Mouse (Mus musculus) kidney, embryonic 14.5 days (tissue): ENCODE data around the gene Rpl12. TPM values are rescaled to one million over a fixed set of nuclear protein-coding genes. Genes with fewer than 3 reads are reported as not detected.
A peak's percentile ranks its signal among the peaks of the same experiment; 100 is the strongest.

ENCODE experiments used
- ATAC-seq: fragments of 200-750 bp; cut with Nextera tagmentation; 2 replicates; pipeline ENCODE4 v1.8.0; 2017; ENCODE audit warnings: moderate number of reproducible peaks, mild to moderate bottlenecking, moderate TSS enrichment, moderate library complexity; ENCODE audit not compliant: low FRiP score, low TSS enrichment
- H3K27ac ChIP-seq: fragments of 300-500 bp; sonication (generic); 2 replicates; pipeline ENCODE4 v1.5.1; 2014; ENCODE audit warnings: low read depth, mild to moderate bottlenecking, low read length, moderate library complexity, mixed read lengths
- H3K27me3 ChIP-seq: fragments of 300-500 bp; sonication (generic); 2 replicates; pipeline ENCODE4 v1.6.1; 2014; ENCODE audit warnings: mild to moderate bottlenecking, low read length; ENCODE audit not compliant: control insufficient read depth, insufficient read depth
- H3K36me3 ChIP-seq: fragments of 300-500 bp; sonication (generic); 2 replicates; pipeline ENCODE4 v1.6.1; 2014; ENCODE audit warnings: low read length, mixed read lengths; ENCODE audit not compliant: control insufficient read depth, insufficient read depth
- H3K4me1 ChIP-seq: fragments of 300-500 bp; sonication (generic); 2 replicates; pipeline ENCODE4 v1.6.1; 2014; ENCODE audit warnings: low read length, mixed read lengths; ENCODE audit not compliant: control insufficient read depth, insufficient read depth
- H3K4me2 ChIP-seq: fragments of 300-500 bp; sonication (generic); replicated peaks from 2 replicates; pipeline ENCODE4 v1.6.1; 2014; ENCODE audit warnings: low read depth, mild to moderate bottlenecking, low read length
- H3K4me3 ChIP-seq: fragments of 300-500 bp; sonication (generic); 2 replicates; pipeline ENCODE4 v1.5.1; 2014; ENCODE audit warnings: mild to moderate bottlenecking, low read length
- H3K9ac ChIP-seq: fragments of 300-500 bp; sonication (generic); 2 replicates; pipeline ENCODE4 v1.6.1; 2014; ENCODE audit warnings: low read depth, mild to moderate bottlenecking, low read length, moderate library complexity
- H3K9me3 ChIP-seq: fragments of 300-500 bp; sonication (generic); 2 replicates; pipeline ENCODE4 v1.6.1; 2016; ENCODE audit warnings: low read length; ENCODE audit not compliant: control insufficient read depth
- WGBS: fragments of 180-500 bp; shearing (Covaris S2); extraction: QIAGEN DNeasy Blood & Tissue Kit; methylation state at CpG from one replicate; pipeline ENCODE4 v1.1.7; 2014; 5-methylcytosine and 5-hydroxymethylcytosine counted together
- polyA plus RNA-seq: library from polyadenylated mRNA; unstranded; fragments of >200 nt; fragmentation: Nextera tagmentation; extraction: Ambion mirVana; gene quantifications from 2 replicates; pipeline ENCODE4 v1.2.1, GENCODE M21; 2014

Rpl12 gene
- polyA plus RNA-seq, 1 experiment from 2014 or later: 249 TPM

GRCm38 (mm10) chr2:32982700-32983099 lies 21.3 kb downstream of the Rpl12 start:
- H3K36me3 ChIP-seq: no peaks in the 10 kb centered on the region; the same call in 1 of the 2 replicates
- WGBS: 2% methylated on average over 4 of the region's 4 CpGs
- H3K9ac ChIP-seq: 0 out of 2 replicates have a peak overlapping the region, but pooled peaks have one; percentile 3
- peaks cover 7% of the 10 kb centered on the region; the same call in 1 of the 2 replicates for H3K4me1 ChIP-seq
- peak overlapping the region; percentile 78 for H3K4me3 ChIP-seq
- H3K27ac ChIP-seq: no peak overlapping the region
- ATAC-seq: no peak
- H3K27me3 ChIP-seq: no peaks in the 10 kb centered on the region
- H3K4me2 ChIP-seq: peak overlapping the region; percentile 99
- H3K9me3 ChIP-seq: no peaks in the 10 kb centered on the region

DNA sequence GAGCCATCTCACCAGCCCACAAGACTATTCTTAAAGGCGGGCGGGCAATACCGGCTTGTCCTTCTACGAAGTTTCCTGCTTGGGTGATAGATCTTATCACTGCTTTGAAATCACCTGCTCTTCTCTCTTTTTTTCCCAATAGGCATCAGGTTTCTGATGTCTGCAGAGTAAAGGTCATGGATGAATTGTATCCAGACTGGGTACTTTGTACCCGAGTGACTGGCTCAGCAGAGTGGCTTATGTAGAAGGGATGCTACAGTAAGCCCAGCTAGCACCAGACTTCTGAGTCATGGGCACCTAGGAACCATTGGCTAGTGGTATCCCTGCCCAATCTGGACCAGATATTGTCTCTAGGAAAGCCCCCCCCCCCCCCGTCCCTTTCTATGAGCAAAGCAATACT lies 22.3 kb downstream of the Rpl12 start:
- H3K4me1 ChIP-seq: peaks cover 7% of the 10 kb centered on the region; the same call in 1 of the 2 replicates
- no peak for ATAC-seq
- H3K36me3 ChIP-seq: no peaks in the 10 kb centered on the region; the same call in 1 of the 2 replicates
- H3K4me3 ChIP-seq: no peak overlapping the region
- no peak overlapping the region for H3K9ac ChIP-seq
- no peak overlapping the region for H3K27ac ChIP-seq
- no peak overlapping the region for H3K4me2 ChIP-seq
- WGBS: 52% methylated on average over 6 of the region's 6 CpGs
- H3K27me3 ChIP-seq: no peaks in the 10 kb centered on the region
- no peaks in the 10 kb centered on the region for H3K9me3 ChIP-seq

DNA sequence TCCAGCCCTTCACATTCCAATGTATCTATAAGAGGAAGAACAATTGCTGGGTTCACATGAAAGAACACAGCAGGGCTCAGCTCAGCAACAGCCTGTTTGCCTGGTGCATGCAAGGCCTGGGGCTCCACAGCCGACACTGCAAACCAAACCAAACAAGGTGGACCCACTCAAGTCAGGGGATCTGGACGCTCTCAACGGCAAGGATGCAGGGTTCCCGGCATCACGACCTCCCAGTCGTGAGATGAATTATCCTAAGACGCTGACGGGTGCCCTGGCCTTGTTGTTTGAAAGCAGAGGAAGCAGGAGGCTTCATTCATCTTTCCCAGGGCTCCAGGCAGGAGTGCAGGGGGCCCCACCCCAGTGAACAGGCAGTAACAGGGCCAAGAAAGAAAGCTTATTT lies 24.5 kb downstream of the Rpl12 start:
- H3K36me3 ChIP-seq: no peaks in the 10 kb centered on the region; the same call in 1 of the 2 replicates
- H3K27me3 ChIP-seq: no peaks in the 10 kb centered on the region
- H3K4me2 ChIP-seq: no peak overlapping the region
- ATAC-seq: no peak
- H3K4me1 ChIP-seq: peaks cover 4% of the 10 kb centered on the region; the same call in 1 of the 2 replicates
- no peak overlapping the region for H3K4me3 ChIP-seq
- H3K27ac ChIP-seq: no peak overlapping the region
- no peak overlapping the region for H3K9ac ChIP-seq
- no peaks in the 10 kb centered on the region for H3K9me3 ChIP-seq
- 69% methylated on average over 8 of the region's 8 CpGs for WGBS

GRCm38 (mm10) chr2:32989376-32989775 lies 28.0 kb downstream of the Rpl12 start:
- H3K4me1 ChIP-seq: 0 out of 2 replicates have a peak, but pooled peaks cover 2% of the 10 kb centered on the region
- H3K27ac ChIP-seq: no peak overlapping the region
- no peaks in the 10 kb centered on the region; the same call in 1 of the 2 replicates for H3K36me3 ChIP-seq
- no peak overlapping the region for H3K4me2 ChIP-seq
- no peak overlapping the region for H3K4me3 ChIP-seq
- no peaks in the 10 kb centered on the region for H3K9me3 ChIP-seq
- no peaks in the 10 kb centered on the region for H3K27me3 ChIP-seq
- no peak for ATAC-seq
- H3K9ac ChIP-seq: no peak overlapping the region
- 72% methylated on average over 3 of the region's 3 CpGs for WGBS

DNA sequence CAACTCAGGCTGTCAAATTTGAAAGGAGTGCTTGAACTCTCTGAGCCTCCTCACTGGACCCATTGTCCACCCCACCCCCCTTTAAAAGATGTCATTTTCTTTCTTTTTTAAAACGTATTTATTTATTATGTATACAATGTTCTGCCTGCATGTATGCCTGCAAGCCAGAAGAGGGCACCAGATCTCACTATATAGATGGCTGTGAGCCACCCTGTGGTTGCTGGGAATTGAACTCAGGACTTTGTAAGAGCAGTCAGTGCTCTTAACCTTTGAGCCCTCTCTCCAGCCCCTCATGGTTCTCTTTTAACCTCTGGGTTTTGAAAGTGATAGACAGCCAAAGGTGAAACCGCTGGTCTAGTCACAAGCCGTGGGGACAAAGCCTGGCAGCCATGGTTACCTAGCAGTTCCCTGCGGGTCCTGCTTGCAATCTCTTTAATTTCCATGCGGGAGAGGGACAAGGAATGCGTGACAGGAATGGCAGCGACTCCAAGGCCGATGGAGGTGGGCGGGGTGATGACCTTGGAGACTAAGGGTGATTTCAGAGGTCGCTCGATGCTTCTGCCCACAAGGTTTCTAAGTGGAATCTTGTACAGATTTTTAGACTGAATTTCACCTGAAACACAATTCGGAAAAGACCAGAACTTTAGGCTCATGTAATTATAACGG lies 28.9 kb downstream of the Rpl12 start:
- 0 out of 2 replicates have a peak, but pooled peaks cover 2% of the 10 kb centered on the region for H3K4me1 ChIP-seq
- WGBS: 63% methylated on average over 13 of the region's 13 CpGs
- no peak overlapping the region for H3K4me3 ChIP-seq
- no peaks in the 10 kb centered on the region; the same call in 1 of the 2 replicates for H3K36me3 ChIP-seq
- no peaks in the 10 kb centered on the region for H3K27me3 ChIP-seq
- no peak for ATAC-seq
- H3K9me3 ChIP-seq: no peaks in the 10 kb centered on the region
- no peak overlapping the region for H3K4me2 ChIP-seq
- no peak overlapping the region for H3K27ac ChIP-seq
- no peak overlapping the region for H3K9ac ChIP-seq

DNA sequence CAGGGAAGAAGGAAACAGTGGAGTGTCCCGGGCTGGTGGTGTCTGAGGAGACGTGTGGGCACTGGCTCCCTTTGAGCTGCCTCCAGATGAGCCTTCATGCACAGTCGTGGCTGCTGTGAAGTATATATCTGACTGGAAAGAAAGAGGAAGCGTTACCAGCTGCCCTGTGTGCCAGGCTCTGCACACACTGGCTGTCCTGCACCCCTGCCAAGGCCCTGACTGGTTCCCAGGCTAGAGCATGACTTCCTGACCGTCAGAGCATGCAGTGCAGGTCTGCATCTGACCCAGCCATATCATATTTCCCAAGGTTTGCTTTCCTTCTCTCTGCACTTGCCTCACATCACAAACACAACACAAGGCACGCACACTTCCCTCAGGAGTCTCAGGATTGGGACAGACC lies 30.8 kb downstream of the Rpl12 start:
- Histone ChIP-seq H3K9ac (no peak overlapping the region), H3K4me2 (no peak overlapping the region), H3K36me3 (no peaks in the 10 kb centered on the region), H3K27ac (no peak overlapping the region), H3K27me3 (no peaks in the 10 kb centered on the region), H3K4me3 (no peak overlapping the region), H3K9me3 (no peaks in the 10 kb centered on the region), H3K4me1 (0 out of 2 replicates have a peak, but pooled peaks cover 2% of the 10 kb centered on the region)
- peak; percentile 62; the same call in 1 of the 2 replicates for ATAC-seq
- 38% methylated on average over 6 of the region's 6 CpGs for WGBS

GRCm38 (mm10) chr2:32997081-32997480 lies 35.7 kb downstream of the Rpl12 start:
- WGBS: 86% methylated on average over 6 of the region's 6 CpGs
- 0 out of 2 replicates have a peak, but pooled peaks cover under 1% of the 10 kb centered on the region for H3K4me1 ChIP-seq

DNA sequence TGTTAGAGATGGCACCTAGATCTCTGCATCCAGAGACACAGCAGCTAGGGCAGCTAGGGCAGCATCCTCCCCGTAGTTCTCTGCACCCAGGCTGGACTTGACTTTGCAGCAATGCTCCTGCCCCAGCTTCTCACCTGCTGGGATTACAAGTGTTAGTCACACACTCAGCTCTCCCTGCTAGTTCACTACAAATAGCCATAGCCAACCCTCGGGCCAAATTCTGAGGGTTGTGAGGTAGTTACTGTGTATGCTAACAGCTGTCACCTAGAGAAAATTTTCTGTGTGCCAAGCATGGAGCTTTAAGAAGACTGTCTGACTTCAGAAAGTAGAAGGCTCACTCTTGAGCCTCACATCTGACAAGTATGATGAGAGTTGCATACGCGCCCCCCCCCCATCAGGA lies 36.4 kb downstream of the Rpl12 start:
- no peaks in the 10 kb centered on the region for H3K36me3 ChIP-seq
- no peak overlapping the region for H3K4me2 ChIP-seq
- no peak for ATAC-seq
- WGBS: 89% methylated on average over 4 of the region's 4 CpGs
- no peak overlapping the region for H3K27ac ChIP-seq
- no peaks in the 10 kb centered on the region for H3K9me3 ChIP-seq
- H3K9ac ChIP-seq: no peak overlapping the region
- H3K27me3 ChIP-seq: no peaks in the 10 kb centered on the region
- H3K4me1 ChIP-seq: no peaks in the 10 kb centered on the region
- no peak overlapping the region for H3K4me3 ChIP-seq

More at GRCm38 (mm10) chr2:32997081-32997480, 35.7 kb downstream of the Rpl12 start:
- no peak for ATAC-seq
- Histone ChIP-seq H3K36me3 (no peaks in the 10 kb centered on the region), H3K27me3 (no peaks in the 10 kb centered on the region), H3K9me3 (no peaks in the 10 kb centered on the region), H3K9ac (no peak overlapping the region), H3K4me3 (no peak overlapping the region), H3K27ac (no peak overlapping the region), H3K4me2 (no peak overlapping the region)

DNA sequence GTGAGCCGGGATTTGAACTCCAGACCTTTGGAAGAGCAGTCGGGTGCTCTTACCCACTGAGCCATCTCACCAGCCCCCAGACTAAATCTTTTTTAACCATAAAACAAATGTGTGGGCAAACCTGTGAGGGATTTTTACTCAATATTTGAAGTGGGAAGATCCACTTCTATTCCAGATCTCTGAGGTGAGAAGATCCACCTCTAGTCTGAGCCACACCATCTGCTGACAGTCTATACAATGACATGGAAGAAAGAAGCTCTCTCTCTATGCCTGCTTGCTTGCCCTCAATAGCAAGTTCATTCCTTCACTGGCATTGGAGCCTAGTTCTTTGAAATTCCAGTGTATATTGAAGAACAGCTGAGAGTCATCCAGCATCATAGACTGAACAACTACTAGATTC lies 38.4 kb downstream of the Rpl12 start:
- H3K36me3 ChIP-seq: peaks cover 5% of the 10 kb centered on the region; the same call in 1 of the 2 replicates
- no peak overlapping the region for H3K4me2 ChIP-seq
- no peaks in the 10 kb centered on the region for H3K27me3 ChIP-seq
- 93% methylated on average over 2 of the region's 2 CpGs for WGBS
- no peaks in the 10 kb centered on the region for H3K4me1 ChIP-seq
- H3K9me3 ChIP-seq: no peaks in the 10 kb centered on the region
- ATAC-seq: no peak
- no peak overlapping the region for H3K4me3 ChIP-seq
- H3K9ac ChIP-seq: no peak overlapping the region
- H3K27ac ChIP-seq: no peak overlapping the region
